In the genomic region with DNA sequence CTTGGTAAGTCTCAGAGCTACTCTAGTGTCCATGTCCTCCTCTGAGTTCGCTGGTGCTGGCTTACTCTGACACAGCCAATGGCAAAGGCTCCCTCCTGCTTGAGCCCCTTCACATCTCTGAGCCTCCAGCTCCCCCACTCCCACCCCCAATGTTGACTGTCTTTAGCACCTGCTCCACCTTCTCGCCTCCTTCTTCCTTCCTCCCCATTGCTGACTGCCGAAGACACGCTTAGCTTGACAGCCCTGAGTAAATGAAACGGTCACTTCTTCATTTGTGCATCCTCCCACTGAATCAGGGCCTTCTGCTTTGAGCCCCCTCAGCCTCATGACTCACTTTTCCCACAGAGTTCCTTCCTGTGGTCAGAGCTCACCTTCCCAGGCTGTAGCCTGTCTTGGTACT, we compare ENCODE assay signal across 11 mouse cellular contexts. TPM values are rescaled to one million over a fixed set of nuclear protein-coding genes. Genes with fewer than 3 reads are reported as not detected.
DNase-seq lines count a peak whose midpoint lies in the region; ATAC-seq and TF ChIP-seq lines count a peak whose summit lies in the region.
"Had no signal": no experiment of that assay in that cellular context is flagged by ENCODE, and none has a peak within 500 bp of the region (broad histone marks: within the 10 kb centered on the region; RNA-seq: fewer than 3 reads in every experiment).

No protein-coding gene starts in this region.

- no peak for ATAC-seq in lung, embryonic 14.5 days (ENCODE audit: insufficient read depth)
- ATAC-seq in liver, embryonic 15.5 days (ENCODE audit: insufficient read depth): no peak

- no peak for TF ChIP-seq POLR2A in cortical plate, adult 2 months (IDR thresholded peaks at IDR 0.05; ENCODE audit: extremely low read depth, insufficient read depth, low read length)
- 0 out of 2 replicates have a peak, but pooled peaks have one; percentile 28 for TF ChIP-seq POLR2A in thymus, adult 2 months (IDR thresholded peaks at IDR 0.05; ENCODE audit: control insufficient read depth, extremely low read depth, insufficient read depth, low read length, poor library complexity)

- TF ChIP-seq CTCF in lung, embryonic 14.5 days (IDR thresholded peaks at IDR 0.05; ENCODE audit: low read depth): no peak
- no peak for TF ChIP-seq CTCF in cortical plate, adult 2 months (IDR thresholded peaks at IDR 0.05; ENCODE audit: extremely low read depth, insufficient read depth, low read length)
- TF ChIP-seq CTCF in thymus, adult 2 months (IDR thresholded peaks at IDR 0.05; ENCODE audit: borderline replicate concordance, control insufficient read depth, extremely low read depth, insufficient read depth, low read length, poor library complexity): no peak

- WGBS in lung, embryonic 14.5 days: 44% methylated on average over 5 of the region's 5 CpGs
- 26% methylated on average over 5 of the region's 5 CpGs for WGBS in liver, embryonic 15.5 days (ENCODE audit: insufficient replicate concordance)
- WGBS in thymus, adult 2 months: 3% methylated on average over 5 of the region's 5 CpGs

- no peaks in the 10 kb centered on the region for H3K9me3 ChIP-seq in lung, embryonic 14.5 days (ENCODE audit: low read depth, low read length)
- no peaks in the 10 kb centered on the region for H3K9me3 ChIP-seq in liver, embryonic 15.5 days (replicated peaks)

- H3K4me2 ChIP-seq in lung, embryonic 14.5 days: peak overlapping the region; percentile 92; the same call in 1 of the 2 replicates
- peak overlapping the region; percentile 58 for H3K4me2 ChIP-seq in liver, embryonic 15.5 days

- H3K36me3 ChIP-seq in lung, embryonic 14.5 days (ENCODE audit: insufficient read depth): no peaks in the 10 kb centered on the region; the same call in 1 of the 2 replicates
- 0 out of 2 replicates have a peak, but pooled peaks cover 2% of the 10 kb centered on the region for H3K36me3 ChIP-seq in liver, embryonic 15.5 days (replicated peaks)
- H3K36me3 ChIP-seq in thymus, adult 2 months (ENCODE audit: control insufficient read depth, insufficient read depth, low read length): peaks cover 7% of the 10 kb centered on the region; the same call in 1 of the 2 replicates

- peaks cover 39% of the 10 kb centered on the region for H3K27me3 ChIP-seq in lung, embryonic 14.5 days (ENCODE audit: insufficient read depth, low read length)
- H3K27me3 ChIP-seq in liver, embryonic 15.5 days: peaks cover 94% of the 10 kb centered on the region
- H3K27me3 ChIP-seq in thymus, adult 2 months (ENCODE audit: control insufficient read depth, insufficient read depth, low read length): no peaks in the 10 kb centered on the region

- no peak overlapping the region for H3K27ac ChIP-seq in lung, embryonic 14.5 days (ENCODE audit: low read depth)
- no peak overlapping the region for H3K27ac ChIP-seq in cortical plate, adult 2 months (ENCODE audit: insufficient read depth, low read length)
- no peak overlapping the region for H3K27ac ChIP-seq in liver, embryonic 15.5 days (replicated peaks)
- H3K27ac ChIP-seq in thymus, adult 2 months (ENCODE audit: control insufficient read depth, insufficient read depth, low read length): peak overlapping the region; percentile 96

- H3K4me3 ChIP-seq in lung, embryonic 14.5 days (ENCODE audit: low read depth, low read length): no peak overlapping the region
- H3K4me3 ChIP-seq in cortical plate, adult 2 months (ENCODE audit: insufficient read depth, low read length): peak overlapping the region; percentile 53; the same call in 1 of the 2 replicates
- H3K4me3 ChIP-seq in liver, embryonic 15.5 days (replicated peaks): 0 out of 2 replicates have a peak overlapping the region, but pooled peaks have one; percentile 54
- H3K4me3 ChIP-seq in thymus, adult 2 months (ENCODE audit: control insufficient read depth, insufficient read depth, low read length): peak overlapping the region; percentile 81

- H3K4me1 ChIP-seq in lung, embryonic 14.5 days (ENCODE audit: insufficient read depth): no peaks in the 10 kb centered on the region
- peaks cover 6% of the 10 kb centered on the region for H3K4me1 ChIP-seq in cortical plate, adult 2 months (ENCODE audit: control insufficient read depth, insufficient read depth, low read length)
- H3K4me1 ChIP-seq in liver, embryonic 15.5 days (replicated peaks): peaks cover 14% of the 10 kb centered on the region
- peaks cover 52% of the 10 kb centered on the region for H3K4me1 ChIP-seq in thymus, adult 2 months (replicated peaks; ENCODE audit: control insufficient read depth, insufficient read depth, low read length)

- DNase-seq in lung, embryonic 14.5 days: no peak
- DNase-seq in lung, postnatal 36 days: no peak
- DNase-seq in thymus, adult 2 months: peak; percentile 67
- DNase-seq in left cerebral cortex, postnatal 10 days (ENCODE audit: extremely low spot score in 1 of 2, low spot score in 2 of 2): no peak
- DNase-seq in cerebellum, adult 11-12 months: no peak
- DNase-seq: cerebellum, postnatal 36 days; lung, postnatal 10 days; right cerebral cortex, postnatal 4 days had no signal

- H3K9ac ChIP-seq in lung, embryonic 14.5 days: no peak overlapping the region
- no peak overlapping the region for H3K9ac ChIP-seq in liver, embryonic 15.5 days

- intact Hi-C loops in left cerebral cortex, postnatal 10 days (cut with DNase I): no loop called here

RNA-seq across cellular contexts. Expression of gene Tm6sf1, which starts 2.2 kb away (rescaled TPM):
- 16.0 and 17.5 TPM in 2 replicates for polyA plus RNA-seq in lung, embryonic 14.5 days (2014; fragmentation: Nextera tagmentation; extraction: Ambion mirVana)
- polyA plus RNA-seq in cortical plate, adult 2 months (2012; rRNA removed): 37.1 and 43.4 TPM in 2 replicates
- 10.8 and 11.1 TPM in 2 replicates for polyA plus RNA-seq in liver, embryonic 15.5 days (2015; fragmentation: Nextera tagmentation; extraction: Ambion mirVana)
- polyA plus RNA-seq in thymus, adult 2 months (2012; rRNA removed): 210 and 229 TPM in 2 replicates
- total RNA-seq in left cerebral cortex, postnatal 10 days (2021): 10 to 100 TPM; 31.8 to 33.5 TPM

RNA-seq across cellular contexts. Expression of gene Gm10160, which starts 5.4 kb away (rescaled TPM):
- not detected in 2 replicates for polyA plus RNA-seq in lung, embryonic 14.5 days (2014; fragmentation: Nextera tagmentation; extraction: Ambion mirVana)
- not detected in 2 replicates for polyA plus RNA-seq in cortical plate, adult 2 months (2012; rRNA removed)
- not detected in 2 replicates for polyA plus RNA-seq in liver, embryonic 15.5 days (2015; fragmentation: Nextera tagmentation; extraction: Ambion mirVana)
- polyA plus RNA-seq in thymus, adult 2 months (2012; rRNA removed): not detected in 2 replicates
- total RNA-seq in left cerebral cortex, postnatal 10 days (2021): not detected
- polyA plus RNA-seq: large intestine, adult 2 months had no signal

RNA-seq across cellular contexts. Expression of gene Btbd1, which starts 31.8 kb away (rescaled TPM):
- polyA plus RNA-seq in lung, embryonic 14.5 days (2014; fragmentation: Nextera tagmentation; extraction: Ambion mirVana): 81.8 and 92.3 TPM in 2 replicates
- 99.6 and 99.9 TPM in 2 replicates for polyA plus RNA-seq in cortical plate, adult 2 months (2012; rRNA removed)
- polyA plus RNA-seq in liver, embryonic 15.5 days (2015; fragmentation: Nextera tagmentation; extraction: Ambion mirVana): 18.1 and 18.2 TPM in 2 replicates
- polyA plus RNA-seq in thymus, adult 2 months (2012; rRNA removed): 37.5 and 45.2 TPM in 2 replicates
- 100 to 1,000 TPM; 135 to 138 TPM for total RNA-seq in left cerebral cortex, postnatal 10 days (2021)
